Mouse (Mus musculus) olfactory bulb, adult 2 months (tissue): ENCODE results near the gene Grn.

ENCODE experiments used
- CTCF ChIP-seq: fragments of 200-500 bp; IDR thresholded peaks from 2 replicates; pipeline ENCODE4 v1.5.1; 2012; ENCODE audit warnings: low read depth, mild to moderate bottlenecking, low read length, moderate library complexity; ENCODE audit not compliant: insufficient read depth
- POLR2A ChIP-seq: fragments of 200-500 bp; IDR thresholded peaks from 2 replicates; pipeline ENCODE4 v1.6.1; 2012; ENCODE audit warnings: mild to moderate bottlenecking, low read depth, low read length, moderate library complexity; ENCODE audit not compliant: insufficient read depth

GRCm38 (mm10) chr11:102394421-102395124 is 35.5 kb upstream of the Grn start:
- TF ChIP-seq CTCF = no peak
- no peak for TF ChIP-seq POLR2A
